Mouse (Mus musculus): Measurements from ENCODE around the gene Npdc1. TPM values are rescaled to one million over a fixed set of nuclear protein-coding genes. Genes with fewer than 3 reads are reported as not detected.

The Npdc1 gene
- polyA plus RNA-seq, 1 experiment from 2014 or later = 496 TPM

DNA sequence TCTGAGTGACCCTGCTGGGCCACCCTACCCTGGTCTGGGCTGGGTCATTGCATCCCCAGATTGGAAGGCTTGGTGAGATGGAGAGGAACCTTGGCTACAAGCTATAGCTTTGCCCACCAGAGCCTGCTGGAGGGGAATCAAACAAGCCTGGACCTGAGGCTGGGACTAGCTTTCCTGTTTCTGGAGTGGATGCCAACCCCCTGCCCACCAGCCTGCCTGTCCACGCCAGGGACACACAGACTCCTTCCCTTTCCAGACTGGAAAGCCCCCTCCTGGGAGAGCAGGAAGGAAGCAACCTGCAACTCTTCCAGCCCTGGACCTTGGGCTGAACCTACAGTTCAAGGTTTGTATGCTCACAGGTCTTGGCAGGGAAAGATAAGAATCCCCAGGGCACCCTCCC, 24.5 kb downstream of the Npdc1 start:
- WGBS = 89% methylated on average over 1 of the region's 1 CpGs
- Histone ChIP-seq H3K4me1 (ENCODE audit: control insufficient read depth, insufficient read depth, low read length) (no peaks in the 10 kb centered on the region), H3K36me3 (ENCODE audit: control insufficient read depth, insufficient read depth, low read length) (no peaks in the 10 kb centered on the region), H3K4me2 (ENCODE audit: low read depth, low read length) (no peak overlapping the region), H3K9ac (replicated peaks; ENCODE audit: low read depth, low read length) (no peak overlapping the region), H3K9me3 (ENCODE audit: control insufficient read depth, low read length) (no peaks in the 10 kb centered on the region), H3K4me3 (ENCODE audit: low read depth, low read length) (no peak overlapping the region), H3K27ac (ENCODE audit: low read depth, low read length) (no peak overlapping the region), H3K27me3 (ENCODE audit: control insufficient read depth, insufficient read depth, low read length) (no peaks in the 10 kb centered on the region)
- ATAC-seq (ENCODE audit: low read depth) = no peak

DNA sequence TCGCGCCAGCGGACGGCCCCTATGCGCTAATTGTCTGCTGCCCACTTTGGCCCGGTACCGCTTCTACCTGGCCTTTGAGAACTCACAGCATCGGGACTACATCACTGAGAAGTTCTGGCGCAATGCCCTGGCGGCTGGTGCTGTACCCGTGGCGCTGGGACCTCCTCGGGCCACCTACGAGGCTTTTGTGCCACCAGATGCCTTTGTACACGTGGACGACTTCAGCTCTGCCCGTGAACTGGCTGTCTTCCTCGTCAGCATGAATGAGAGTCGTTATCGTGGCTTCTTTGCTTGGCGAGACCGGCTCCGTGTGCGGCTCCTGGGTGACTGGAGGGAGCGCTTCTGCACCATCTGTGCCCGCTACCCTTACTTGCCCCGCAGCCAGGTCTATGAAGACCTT, 26.3 kb downstream of the Npdc1 start:
- Histone ChIP-seq H3K4me1 (ENCODE audit: control insufficient read depth, insufficient read depth, low read length) (peaks cover 15% of the 10 kb centered on the region), H3K9me3 (ENCODE audit: control insufficient read depth, low read length) (no peaks in the 10 kb centered on the region), H3K27ac (ENCODE audit: low read depth, low read length) (no peak overlapping the region), H3K9ac (replicated peaks; ENCODE audit: low read depth, low read length) (no peak overlapping the region), H3K27me3 (ENCODE audit: control insufficient read depth, insufficient read depth, low read length) (no peaks in the 10 kb centered on the region), H3K4me3 (ENCODE audit: low read depth, low read length) (no peak overlapping the region), H3K36me3 (ENCODE audit: control insufficient read depth, insufficient read depth, low read length) (no peaks in the 10 kb centered on the region), H3K4me2 (ENCODE audit: low read depth, low read length) (no peak overlapping the region)
- 46% methylated on average over 27 of the region's 27 CpGs for WGBS
- ATAC-seq (ENCODE audit: low read depth) = no peak

DNA sequence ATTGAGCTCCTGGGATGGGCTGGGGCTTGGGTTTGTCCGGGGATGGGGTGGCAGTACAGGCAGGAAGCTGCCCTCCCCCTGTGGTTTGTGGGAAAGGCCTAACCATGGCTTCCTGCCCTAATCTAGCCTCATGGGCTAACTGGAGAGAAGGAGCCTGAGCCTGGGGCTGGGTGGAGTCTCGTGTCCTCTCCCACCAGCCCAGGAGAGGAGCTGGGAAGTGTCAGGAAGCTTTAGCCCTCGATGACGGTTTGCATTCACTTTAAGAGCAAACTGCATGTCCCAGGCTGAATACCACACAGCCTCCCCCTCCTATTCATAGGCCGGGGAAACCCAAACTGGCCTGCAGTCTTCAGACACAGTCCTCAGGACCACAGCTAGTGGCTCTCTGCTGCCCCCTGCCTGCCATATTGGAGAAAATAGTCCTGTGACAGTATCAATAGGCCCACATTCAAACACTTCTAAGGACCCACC, 27.6 kb downstream of the Npdc1 start:
- H3K27ac ChIP-seq (ENCODE audit: low read depth, low read length) = no peak overlapping the region
- no peaks in the 10 kb centered on the region for H3K9me3 ChIP-seq (ENCODE audit: control insufficient read depth, low read length)
- H3K4me3 ChIP-seq (ENCODE audit: low read depth, low read length) = no peak overlapping the region
- H3K9ac ChIP-seq (replicated peaks; ENCODE audit: low read depth, low read length) = no peak overlapping the region
- ATAC-seq (ENCODE audit: low read depth) = peak; percentile 23; the same call in 1 of the 2 replicates
- H3K27me3 ChIP-seq (ENCODE audit: control insufficient read depth, insufficient read depth, low read length) = no peaks in the 10 kb centered on the region
- no peaks in the 10 kb centered on the region for H3K36me3 ChIP-seq (ENCODE audit: control insufficient read depth, insufficient read depth, low read length)
- peaks cover 20% of the 10 kb centered on the region for H3K4me1 ChIP-seq (ENCODE audit: control insufficient read depth, insufficient read depth, low read length)
- 32% methylated on average over 5 of the region's 5 CpGs for WGBS
- no peak overlapping the region for H3K4me2 ChIP-seq (ENCODE audit: low read depth, low read length)

DNA sequence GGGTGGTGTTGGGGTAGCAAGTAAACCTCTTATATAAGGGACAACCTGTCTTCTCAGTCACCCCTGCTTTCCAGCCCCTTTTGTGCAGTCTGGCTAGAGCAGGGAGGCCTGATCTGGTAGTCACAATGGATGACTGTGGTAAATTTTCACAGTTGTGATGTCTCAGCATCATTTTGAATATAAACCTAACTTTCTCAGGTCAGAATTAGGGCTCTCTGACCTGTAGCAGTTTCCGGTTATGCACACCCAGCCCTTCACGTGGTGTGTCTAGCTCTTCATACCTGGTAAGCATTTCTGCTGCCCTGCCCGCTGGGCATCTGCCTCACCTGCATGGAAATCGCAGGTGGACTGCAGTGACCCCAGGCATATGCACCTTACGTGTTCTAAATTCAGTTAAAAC, 28.1 kb downstream of the Npdc1 start:
- Histone ChIP-seq H3K4me1 (ENCODE audit: control insufficient read depth, insufficient read depth, low read length) (peaks cover 20% of the 10 kb centered on the region), H3K27me3 (ENCODE audit: control insufficient read depth, insufficient read depth, low read length) (no peaks in the 10 kb centered on the region), H3K27ac (ENCODE audit: low read depth, low read length) (no peak overlapping the region), H3K4me2 (ENCODE audit: low read depth, low read length) (no peak overlapping the region), H3K9me3 (ENCODE audit: control insufficient read depth, low read length) (no peaks in the 10 kb centered on the region), H3K4me3 (ENCODE audit: low read depth, low read length) (no peak overlapping the region), H3K9ac (replicated peaks; ENCODE audit: low read depth, low read length) (no peak overlapping the region), H3K36me3 (ENCODE audit: control insufficient read depth, insufficient read depth, low read length) (no peaks in the 10 kb centered on the region)
- WGBS = 90% methylated on average over 5 of the region's 5 CpGs
- no peak for ATAC-seq (ENCODE audit: low read depth)

DNA sequence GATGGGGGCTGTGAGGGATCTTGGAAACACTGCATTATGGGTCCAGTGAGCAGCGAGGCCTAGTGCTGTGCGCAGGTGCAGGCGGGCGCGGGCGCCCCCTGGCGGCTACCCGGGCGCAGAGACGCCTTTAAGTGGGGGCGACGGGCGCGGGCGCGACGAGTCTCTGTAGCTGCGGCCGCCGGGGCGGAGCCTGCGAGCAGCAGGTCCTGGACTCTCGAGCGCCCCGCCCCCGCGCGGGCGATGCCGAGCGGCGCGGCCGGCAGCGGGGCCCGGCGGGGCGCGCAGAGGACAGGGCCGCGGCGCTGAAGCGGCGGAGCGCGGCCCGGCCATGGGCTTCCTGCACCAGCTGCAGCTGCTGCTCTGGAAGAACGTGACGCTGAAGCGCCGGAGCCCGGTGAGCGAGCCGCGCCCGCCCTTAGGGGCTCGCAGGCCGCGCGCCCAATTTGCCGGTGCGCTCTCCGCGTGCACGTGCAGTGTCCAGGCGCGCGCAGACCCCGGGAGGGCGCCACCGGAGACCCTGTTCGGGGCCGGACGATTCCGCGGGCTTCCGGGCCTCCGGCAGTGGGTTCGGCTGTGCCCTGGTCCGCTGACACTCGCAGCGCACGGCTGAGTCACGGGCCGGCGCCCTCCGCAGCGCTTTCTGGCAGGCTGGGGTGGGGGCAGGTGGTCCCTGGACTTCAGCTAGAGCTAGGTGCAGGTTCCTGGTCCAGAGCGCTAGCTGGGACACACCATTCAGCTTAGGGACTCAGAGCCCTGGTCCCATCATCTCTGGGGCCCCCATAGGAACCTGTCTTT, 29.5 kb downstream of the Npdc1 start, which contains the start of gene Abca2:
Abca2 (plus strand) TSS at position 262 of the 795 bp plus-strand sequence.
- peak; percentile 92 for ATAC-seq (ENCODE audit: low read depth)
- Histone ChIP-seq H3K9me3 (ENCODE audit: control insufficient read depth, low read length) (no peaks in the 10 kb centered on the region), H3K36me3 (ENCODE audit: control insufficient read depth, insufficient read depth, low read length) (no peaks in the 10 kb centered on the region), H3K27ac (ENCODE audit: low read depth, low read length) (peak within 1 kb of the TSS; percentile 90), H3K4me2 (ENCODE audit: low read depth, low read length) (peak within 1 kb of the TSS; percentile 73), H3K9ac (replicated peaks; ENCODE audit: low read depth, low read length) (peak within 1 kb of the TSS; percentile 87), H3K27me3 (ENCODE audit: control insufficient read depth, insufficient read depth, low read length) (no peaks in the 10 kb centered on the region), H3K4me3 (ENCODE audit: low read depth, low read length) (peak within 1 kb of the TSS; percentile 82), H3K4me1 (ENCODE audit: control insufficient read depth, insufficient read depth, low read length) (peaks cover 20% of the 10 kb centered on the region)
- WGBS = under 1% methylated on average over 81 of the region's 89 CpGs

DNA sequence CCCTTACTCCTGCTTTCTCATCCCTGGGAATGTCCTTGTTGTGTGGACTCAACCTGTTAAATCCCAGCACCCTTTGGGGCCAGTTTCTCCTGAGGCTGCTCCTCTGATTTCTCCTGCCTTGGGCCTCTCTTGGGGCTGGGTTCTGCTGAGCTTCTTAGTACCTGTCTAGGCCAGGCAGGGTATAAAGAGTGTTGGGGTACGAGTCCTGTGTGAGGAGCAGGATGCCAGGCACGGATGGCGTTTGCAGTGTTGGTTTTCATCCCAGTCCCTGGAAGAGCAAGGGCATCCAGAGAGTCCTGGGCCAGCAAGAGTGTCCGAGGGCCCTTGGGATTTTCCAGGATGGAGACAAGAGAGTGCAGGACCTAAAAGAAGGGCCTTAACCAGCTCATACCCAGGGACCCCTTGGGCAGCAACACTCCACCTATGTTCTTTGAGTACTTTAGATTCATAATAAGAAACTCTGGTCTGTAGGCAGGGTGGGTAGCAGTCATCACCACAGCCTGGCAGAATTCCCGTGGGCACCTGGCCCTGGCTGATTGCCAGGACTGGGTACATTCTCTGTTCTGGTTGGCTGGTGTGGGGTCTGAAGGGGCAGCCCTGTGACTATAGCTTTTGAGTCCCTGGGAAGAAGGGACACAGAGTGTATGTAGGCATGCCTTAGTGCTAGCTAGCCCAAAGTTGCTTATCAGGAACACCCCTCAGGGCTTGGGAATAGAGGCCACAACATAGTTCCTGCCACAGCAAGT, 30.5 kb downstream of the Npdc1 start:
- Histone ChIP-seq H3K9ac (replicated peaks; ENCODE audit: low read depth, low read length) (peak overlapping the region; percentile 87), H3K4me3 (ENCODE audit: low read depth, low read length) (peak overlapping the region; percentile 82), H3K9me3 (ENCODE audit: control insufficient read depth, low read length) (no peaks in the 10 kb centered on the region), H3K4me2 (ENCODE audit: low read depth, low read length) (peak overlapping the region; percentile 73), H3K27ac (ENCODE audit: low read depth, low read length) (no peak overlapping the region), H3K36me3 (ENCODE audit: control insufficient read depth, insufficient read depth, low read length) (peaks cover 2% of the 10 kb centered on the region; the same call in 1 of the 2 replicates), H3K4me1 (ENCODE audit: control insufficient read depth, insufficient read depth, low read length) (peaks cover 20% of the 10 kb centered on the region), H3K27me3 (ENCODE audit: control insufficient read depth, insufficient read depth, low read length) (no peaks in the 10 kb centered on the region)
- ATAC-seq (ENCODE audit: low read depth) = no peak
- WGBS = 73% methylated on average over 5 of the region's 5 CpGs

- peak overlapping the region; percentile 11; the same call in 1 of the 2 replicates for H3K4me2 ChIP-seq (ENCODE audit: low read depth, low read length)
- H3K27ac ChIP-seq (ENCODE audit: low read depth, low read length) = no peak overlapping the region; the same call in 1 of the 2 replicates
- 57% methylated on average over 17 of the region's 17 CpGs for WGBS
- no peaks in the 10 kb centered on the region for H3K9me3 ChIP-seq (ENCODE audit: control insufficient read depth, low read length)
- peaks cover 11% of the 10 kb centered on the region; the same call in 1 of the 2 replicates for H3K36me3 ChIP-seq (ENCODE audit: control insufficient read depth, insufficient read depth, low read length)
- no peak overlapping the region for H3K4me3 ChIP-seq (ENCODE audit: low read depth, low read length)
- peaks cover 20% of the 10 kb centered on the region for H3K4me1 ChIP-seq (ENCODE audit: control insufficient read depth, insufficient read depth, low read length)
- no peak for ATAC-seq (ENCODE audit: low read depth)
- H3K27me3 ChIP-seq (ENCODE audit: control insufficient read depth, insufficient read depth, low read length) = no peaks in the 10 kb centered on the region
- H3K9ac ChIP-seq (replicated peaks; ENCODE audit: low read depth, low read length) = peak overlapping the region; percentile 16; the same call in 1 of the 2 replicates
Observed at GRCm38 (mm10) chr2:25430395-25431233, 31.5 kb downstream of the Npdc1 start.

DNA sequence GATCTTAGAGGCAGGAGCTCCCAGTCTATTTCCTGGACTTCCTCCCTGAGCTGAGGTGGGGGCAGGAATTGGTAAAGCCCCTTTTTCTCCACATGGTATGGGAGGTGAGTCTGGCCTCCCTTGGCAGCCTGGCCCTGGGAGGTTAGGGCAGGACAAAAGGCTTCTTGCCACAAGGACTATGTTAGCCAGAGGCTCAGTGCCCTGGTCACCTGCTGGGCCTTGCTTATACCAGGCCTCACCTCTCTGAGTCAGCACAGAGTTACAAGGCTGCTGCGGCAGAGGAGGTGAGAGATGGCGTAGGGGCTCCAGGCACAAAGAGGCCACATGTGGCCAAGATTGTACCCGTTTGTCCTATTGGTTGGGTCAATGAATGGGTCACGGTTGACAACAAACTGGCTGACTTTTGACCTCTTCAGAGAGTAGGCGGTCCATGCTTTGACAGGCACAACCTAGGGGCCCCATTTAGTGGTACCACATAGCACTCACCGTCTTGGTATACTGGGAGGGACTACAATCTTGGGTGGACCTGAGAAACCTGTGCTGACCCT, 32.2 kb downstream of the Npdc1 start:
- H3K27ac ChIP-seq (ENCODE audit: low read depth, low read length) = no peak overlapping the region
- H3K9me3 ChIP-seq (ENCODE audit: control insufficient read depth, low read length) = no peaks in the 10 kb centered on the region
- no peak for ATAC-seq (ENCODE audit: low read depth)
- peaks cover 20% of the 10 kb centered on the region for H3K4me1 ChIP-seq (ENCODE audit: control insufficient read depth, insufficient read depth, low read length)
- WGBS = 48% methylated on average over 6 of the region's 6 CpGs
- H3K4me3 ChIP-seq (ENCODE audit: low read depth, low read length) = no peak overlapping the region
- H3K9ac ChIP-seq (replicated peaks; ENCODE audit: low read depth, low read length) = no peak overlapping the region
- H3K4me2 ChIP-seq (ENCODE audit: low read depth, low read length) = no peak overlapping the region
- no peaks in the 10 kb centered on the region for H3K27me3 ChIP-seq (ENCODE audit: control insufficient read depth, insufficient read depth, low read length)
- peaks cover 18% of the 10 kb centered on the region for H3K36me3 ChIP-seq (ENCODE audit: control insufficient read depth, insufficient read depth, low read length)
